Mouse (Mus musculus) c-Kit-positive CD71-negative TER-119-negative erythroid progenitor cells, embryonic 14.5 days (primary cell): ENCODE results near the gene Pilrb1.

Experiments
- DNase-seq: peaks from one replicate; pipeline ENCODE4 v3.0.0-alpha.2; 2013; ENCODE audit warnings: low read depth

The Pilrb1 gene

GRCm38 (mm10) chr5:137828694-137829093 is 29.2 kb downstream of the Pilrb1 start:
- no peak for DNase-seq

- no peak for DNase-seq
Observed at GRCm38 (mm10) chr5:137826421-137826820, 31.5 kb downstream of the Pilrb1 start.

- no peak for DNase-seq
Observed at GRCm38 (mm10) chr5:137825971-137826370, 31.9 kb downstream of the Pilrb1 start.

- no peak for DNase-seq
Observed at GRCm38 (mm10) chr5:137825030-137825429, 32.9 kb downstream of the Pilrb1 start.

GRCm38 (mm10) chr5:137823455-137824045 is 34.4 kb downstream of the Pilrb1 start:
- no peak for DNase-seq

- DNase-seq = no peak
Observed at GRCm38 (mm10) chr5:137822602-137823001, 35.3 kb downstream of the Pilrb1 start.

- DNase-seq = no peak
Observed at GRCm38 (mm10) chr5:137822126-137822525, 35.8 kb downstream of the Pilrb1 start.

- no peak for DNase-seq
Observed at GRCm38 (mm10) chr5:137817466-137818222, 40.3 kb downstream of the Pilrb1 start.

GRCm38 (mm10) chr5:137808316-137808715 is 49.6 kb downstream of the Pilrb1 start:
- no peak for DNase-seq

- no peak for DNase-seq
Observed at GRCm38 (mm10) chr5:137806158-137806557, 51.7 kb downstream of the Pilrb1 start.
